Mouse (Mus musculus) midbrain, embryonic 12.5 days (tissue): ENCODE results near the gene Rnf212b. TPM values are rescaled to one million over a fixed set of nuclear protein-coding genes. Genes with fewer than 3 reads are reported as not detected.

Experiments
- ATAC-seq: fragments of 200-750 bp; cut with Nextera tagmentation; 2 replicates; pipeline ENCODE4 v1.8.0; 2017; ENCODE audit warnings: low read depth, moderate TSS enrichment, moderate library complexity; ENCODE audit not compliant: low FRiP score
- H3K27ac ChIP-seq: fragments of 300-500 bp; sonication (generic); replicated peaks from 2 replicates; pipeline ENCODE4 v1.5.1; 2016; ENCODE audit warnings: mild to moderate bottlenecking
- H3K27me3 ChIP-seq: fragments of 300-500 bp; sonication (generic); 2 replicates; pipeline ENCODE4 v1.6.1; 2016; ENCODE audit warnings: mild to moderate bottlenecking
- H3K36me3 ChIP-seq: fragments of 300-500 bp; sonication (generic); 2 replicates; pipeline ENCODE4 v1.6.1; 2016
- H3K4me1 ChIP-seq: fragments of 300-500 bp; sonication (generic); 2 replicates; pipeline ENCODE4 v1.6.1; 2016
- H3K4me2 ChIP-seq: fragments of 300-500 bp; sonication (generic); replicated peaks from 2 replicates; pipeline ENCODE4 v1.6.1; 2016; ENCODE audit warnings: mild to moderate bottlenecking, moderate library complexity
- H3K4me3 ChIP-seq: fragments of 300-500 bp; sonication (generic); 2 replicates; pipeline ENCODE4 v1.5.1; 2016; ENCODE audit warnings: mild to moderate bottlenecking
- H3K9ac ChIP-seq: fragments of 300-500 bp; sonication (generic); replicated peaks from 2 replicates; pipeline ENCODE4 v1.6.1; 2016; ENCODE audit warnings: mild to moderate bottlenecking, moderate library complexity
- H3K9me3 ChIP-seq: fragments of 300-500 bp; sonication (generic); 2 replicates; pipeline ENCODE4 v1.6.1; 2016; ENCODE audit warnings: mild to moderate bottlenecking
- WGBS: fragments of 180-500 bp; shearing (Covaris S2); methylation state at CpG from one replicate; pipeline ENCODE4 v1.1.7; 2016; 5-methylcytosine and 5-hydroxymethylcytosine counted together
- polyA plus RNA-seq: library from polyadenylated mRNA; unstranded; fragments of >200 nt; fragmentation: Nextera tagmentation; extraction: Ambion mirVana; gene quantifications from 2 replicates; pipeline ENCODE4 v1.2.1, GENCODE M21; 2016

Gene Rnf212b
- polyA plus RNA-seq, 1 experiment from 2014 or later: not detected

- peak overlapping the region; percentile 73 for H3K4me2 ChIP-seq
- no peaks in the 10 kb centered on the region for H3K36me3 ChIP-seq
- H3K4me1 ChIP-seq: peaks cover 14% of the 10 kb centered on the region
- H3K4me3 ChIP-seq: peak overlapping the region; percentile 93
- no peaks in the 10 kb centered on the region; the same call in 1 of the 2 replicates for H3K27me3 ChIP-seq
- WGBS: under 1% methylated on average over 56 of the region's 56 CpGs
- H3K9ac ChIP-seq: peak overlapping the region; percentile 96
- H3K27ac ChIP-seq: peak overlapping the region; percentile 80
- peak; percentile 100 for ATAC-seq
- no peaks in the 10 kb centered on the region for H3K9me3 ChIP-seq
Measured at GRCm38 (mm10) chr14:54863501-54864312, 49.8 kb downstream of the Rnf212b start.

DNA sequence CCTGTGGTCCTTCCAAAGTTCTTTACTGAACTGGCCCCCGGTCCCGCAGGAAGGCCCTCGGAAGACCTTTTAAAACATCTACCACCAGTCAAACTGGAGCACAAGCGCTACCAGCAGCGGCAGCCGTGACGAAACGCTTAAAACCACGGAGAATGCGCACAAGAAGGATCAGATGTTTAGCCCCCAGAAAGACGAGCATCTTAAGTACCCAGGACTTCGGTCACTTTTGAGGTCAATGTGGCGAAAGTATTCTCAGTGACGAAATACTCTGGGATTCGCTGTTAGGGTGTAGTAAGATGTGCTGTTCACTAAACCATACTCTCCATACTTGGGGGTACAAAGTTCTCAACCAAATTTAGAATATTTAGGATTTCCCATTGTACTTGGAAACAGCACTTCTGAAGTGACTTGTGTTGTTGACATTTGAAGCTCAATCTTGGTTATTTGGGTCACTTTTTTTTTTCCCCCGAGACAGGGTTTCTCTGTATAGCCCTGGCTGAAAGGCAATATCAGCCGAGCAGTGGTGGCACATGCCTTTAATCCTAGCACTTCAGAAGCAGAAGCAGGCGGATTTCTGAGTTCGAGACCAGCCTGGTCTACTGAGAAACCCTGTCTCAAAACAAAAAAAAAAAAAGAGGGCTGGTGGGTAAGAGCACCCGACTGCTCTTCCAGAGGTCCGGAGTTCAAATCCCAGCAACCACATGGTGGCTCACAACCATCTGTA lies 50.5 kb downstream of the Rnf212b start:
- peaks cover 14% of the 10 kb centered on the region for H3K4me1 ChIP-seq
- no peaks in the 10 kb centered on the region for H3K9me3 ChIP-seq
- H3K4me2 ChIP-seq: peak overlapping the region; percentile 73
- H3K9ac ChIP-seq: peak overlapping the region; percentile 58
- no peaks in the 10 kb centered on the region for H3K36me3 ChIP-seq
- no peaks in the 10 kb centered on the region; the same call in 1 of the 2 replicates for H3K27me3 ChIP-seq
- 18% methylated on average over 21 of the region's 21 CpGs for WGBS
- H3K27ac ChIP-seq: peak overlapping the region; percentile 80
- H3K4me3 ChIP-seq: peak overlapping the region; percentile 93
- ATAC-seq: peak; percentile 18

- Histone ChIP-seq H3K9me3 (no peaks in the 10 kb centered on the region), H3K27ac (no peak overlapping the region), H3K9ac (no peak overlapping the region), H3K4me3 (no peak overlapping the region), H3K36me3 (no peaks in the 10 kb centered on the region), H3K27me3 (no peaks in the 10 kb centered on the region; the same call in 1 of the 2 replicates), H3K4me1 (peaks cover 14% of the 10 kb centered on the region), H3K4me2 (no peak overlapping the region)
- no peak for ATAC-seq
- 91% methylated on average over 5 of the region's 5 CpGs for WGBS
Measured at GRCm38 (mm10) chr14:54865626-54866025, 51.7 kb downstream of the Rnf212b start.

DNA sequence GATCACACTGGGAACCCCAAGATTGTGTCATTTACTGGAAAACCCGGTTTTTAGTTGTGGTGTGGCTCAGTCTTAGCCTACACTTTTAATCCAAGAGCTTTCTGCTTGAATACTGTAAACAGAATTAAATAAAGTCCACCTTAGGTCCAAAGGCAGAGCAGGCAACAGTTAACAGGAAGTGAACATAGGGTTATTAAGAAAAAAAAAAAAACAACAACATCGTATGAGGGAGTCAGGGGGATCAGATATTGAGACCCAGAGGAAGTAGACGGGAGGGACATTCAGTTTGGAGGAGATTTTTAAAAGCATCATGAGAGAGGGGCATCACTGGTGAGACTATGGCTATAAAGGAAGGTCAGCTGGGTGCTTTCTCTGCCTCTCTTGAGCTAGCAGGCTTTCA lies 52.3 kb downstream of the Rnf212b start:
- Histone ChIP-seq H3K9ac (no peak overlapping the region), H3K27me3 (no peaks in the 10 kb centered on the region; the same call in 1 of the 2 replicates), H3K36me3 (no peaks in the 10 kb centered on the region), H3K4me2 (no peak overlapping the region), H3K27ac (no peak overlapping the region), H3K4me3 (no peak overlapping the region), H3K9me3 (no peaks in the 10 kb centered on the region), H3K4me1 (peaks cover 14% of the 10 kb centered on the region)
- WGBS: 78% methylated on average over 3 of the region's 3 CpGs
- ATAC-seq: no peak

DNA sequence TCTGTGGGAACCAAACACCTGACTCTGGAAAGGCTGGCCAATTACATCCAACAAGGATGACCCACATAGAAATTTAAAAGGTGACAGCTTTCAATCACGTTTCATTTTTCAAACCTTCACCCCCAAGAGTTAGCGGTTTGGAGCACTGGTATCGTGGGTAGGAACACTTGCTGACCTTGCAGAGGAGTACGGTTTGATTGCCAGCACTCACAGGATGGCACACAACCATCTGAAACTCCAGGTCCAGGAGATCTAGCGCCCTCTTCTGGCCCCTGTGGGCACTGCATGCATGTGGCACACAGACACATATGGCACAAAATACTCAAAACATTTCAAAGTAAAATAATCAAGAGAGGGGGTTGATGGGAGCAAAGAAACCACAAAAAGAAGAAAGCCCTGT lies 53.0 kb downstream of the Rnf212b start:
- H3K27ac ChIP-seq: no peak overlapping the region
- no peaks in the 10 kb centered on the region for H3K36me3 ChIP-seq
- H3K4me3 ChIP-seq: no peak overlapping the region
- peaks cover 13% of the 10 kb centered on the region for H3K4me1 ChIP-seq
- no peak overlapping the region for H3K4me2 ChIP-seq
- no peak for ATAC-seq
- WGBS: 61% methylated on average over 5 of the region's 5 CpGs
- H3K9me3 ChIP-seq: no peaks in the 10 kb centered on the region
- no peaks in the 10 kb centered on the region; the same call in 1 of the 2 replicates for H3K27me3 ChIP-seq
- H3K9ac ChIP-seq: no peak overlapping the region

- no peak for ATAC-seq
- no peak overlapping the region for H3K4me3 ChIP-seq
- no peak overlapping the region for H3K4me2 ChIP-seq
- peaks cover 7% of the 10 kb centered on the region for H3K4me1 ChIP-seq
- H3K27me3 ChIP-seq: no peaks in the 10 kb centered on the region; the same call in 1 of the 2 replicates
- H3K9me3 ChIP-seq: no peaks in the 10 kb centered on the region
- H3K9ac ChIP-seq: no peak overlapping the region
- no peak overlapping the region for H3K27ac ChIP-seq
- 92% methylated on average over 4 of the region's 4 CpGs for whole genome bisulfite sequencing
- H3K36me3 ChIP-seq: no peaks in the 10 kb centered on the region
Measured at GRCm38 (mm10) chr14:54868026-54868425, 54.1 kb downstream of the Rnf212b start.

- Histone ChIP-seq H3K9ac (no peak within 1 kb of the TSS), H3K4me1 (peaks cover 7% of the 10 kb centered on the region), H3K27ac (no peak within 1 kb of the TSS), H3K36me3 (no peaks in the 10 kb centered on the region), H3K9me3 (no peaks in the 10 kb centered on the region), H3K4me2 (no peak within 1 kb of the TSS), H3K4me3 (no peak within 1 kb of the TSS), H3K27me3 (no peaks in the 10 kb centered on the region)
- ATAC-seq: no peak
- WGBS: 87% methylated on average over 5 of the region's 5 CpGs
Measured at GRCm38 (mm10) chr14:54870861-54871260, 56.9 kb downstream of the Rnf212b start, which contains the start of gene Homez. Gene Homez (minus strand): TSS chr14:54870961.

DNA sequence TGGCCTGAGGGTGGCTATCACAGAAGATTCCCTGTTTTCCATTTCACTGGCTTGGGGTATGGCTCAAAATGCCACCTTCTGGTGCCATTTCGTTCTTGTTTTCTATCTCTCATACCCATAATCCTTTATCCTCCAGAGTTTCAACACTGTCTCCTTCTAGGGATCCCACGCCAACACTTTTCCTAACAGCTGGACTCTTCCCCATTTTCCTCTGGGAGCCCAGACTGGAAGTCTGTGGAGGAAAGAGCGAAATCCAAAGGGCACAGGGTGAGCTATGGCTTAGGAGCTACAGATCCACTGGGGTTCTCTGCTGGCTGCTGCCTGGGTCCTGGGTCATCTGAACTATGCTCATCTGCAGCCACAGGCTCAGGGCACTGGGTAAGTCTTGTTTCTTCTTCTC lies 60.2 kb downstream of the Rnf212b start:
- no peak overlapping the region for H3K27ac ChIP-seq
- no peak overlapping the region for H3K4me3 ChIP-seq
- WGBS: 90% methylated on average over 3 of the region's 3 CpGs
- H3K36me3 ChIP-seq: no peaks in the 10 kb centered on the region
- H3K9me3 ChIP-seq: no peaks in the 10 kb centered on the region
- ATAC-seq: no peak
- no peak overlapping the region for H3K9ac ChIP-seq
- H3K4me2 ChIP-seq: no peak overlapping the region
- peaks cover 8% of the 10 kb centered on the region for H3K27me3 ChIP-seq
- peaks cover 17% of the 10 kb centered on the region for H3K4me1 ChIP-seq

DNA sequence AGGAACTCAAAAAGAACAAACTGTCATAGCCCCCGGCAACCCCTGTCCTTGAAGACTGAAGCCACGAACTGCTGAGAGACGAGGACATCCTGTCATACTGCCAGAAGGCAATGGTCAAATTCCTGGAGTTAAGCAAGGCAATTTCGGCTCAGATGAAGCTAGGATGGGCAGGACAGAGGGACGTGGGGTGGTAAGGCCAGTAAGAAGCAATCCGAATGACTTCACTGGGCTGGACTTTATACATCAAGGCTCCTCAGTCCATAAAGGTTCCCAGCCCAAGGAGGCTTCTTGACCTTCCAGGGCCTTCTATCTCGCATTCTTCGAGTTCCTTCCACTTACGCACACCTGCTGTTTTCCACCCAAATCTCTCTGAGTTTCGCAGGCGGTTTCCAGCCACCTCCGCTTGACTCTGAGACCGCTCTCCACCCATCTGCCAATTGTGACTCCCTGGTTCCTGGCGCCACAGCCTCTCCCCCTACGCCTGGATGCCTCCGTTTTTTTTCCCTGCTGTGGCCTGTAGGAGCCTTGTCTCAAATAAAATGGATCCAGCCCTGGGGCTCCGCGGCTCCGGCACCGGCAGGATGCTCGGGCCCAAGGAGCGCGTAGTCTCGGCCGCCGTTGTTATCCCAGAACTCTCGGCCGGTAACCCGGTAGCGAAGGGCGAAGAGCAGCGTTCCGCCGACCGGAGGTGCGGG lies 62.0 kb downstream of the Rnf212b start:
- H3K4me3 ChIP-seq: peak overlapping the region; percentile 77
- peak overlapping the region; percentile 76 for H3K9ac ChIP-seq
- H3K4me1 ChIP-seq: peaks cover 17% of the 10 kb centered on the region
- peak; percentile 51 for ATAC-seq
- H3K36me3 ChIP-seq: no peaks in the 10 kb centered on the region
- peak overlapping the region; percentile 90 for H3K27ac ChIP-seq
- 4% methylated on average over 36 of the region's 36 CpGs for WGBS
- peak overlapping the region; percentile 99 for H3K4me2 ChIP-seq
- H3K27me3 ChIP-seq: peaks cover 8% of the 10 kb centered on the region
- no peaks in the 10 kb centered on the region for H3K9me3 ChIP-seq

DNA sequence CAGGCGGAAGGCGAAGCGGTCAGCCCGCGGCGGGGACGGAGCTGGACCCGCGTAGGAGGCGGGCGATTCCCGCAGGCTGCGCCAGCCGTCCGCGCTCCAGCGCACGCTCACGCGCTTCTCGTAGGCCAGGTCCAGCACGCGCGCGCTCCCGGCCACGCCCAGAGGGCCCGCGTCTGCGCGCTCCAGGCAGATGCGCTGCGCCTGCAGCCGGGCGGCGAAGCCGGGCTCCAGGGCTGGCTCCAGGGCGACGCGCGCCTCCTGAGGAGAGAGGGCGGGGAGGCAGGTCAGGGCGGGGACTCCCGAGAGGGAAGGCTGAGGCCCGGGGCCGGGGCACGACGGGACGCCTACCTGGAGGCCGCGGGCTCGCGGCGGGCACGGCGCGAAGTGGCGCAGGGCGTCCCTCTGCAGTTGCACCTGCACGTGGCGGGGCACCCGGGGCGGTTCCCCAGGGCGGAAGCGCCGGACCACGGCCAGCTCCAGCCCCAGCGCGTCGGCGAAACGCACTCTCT lies 62.7 kb downstream of the Rnf212b start:
- peak; percentile 90 for ATAC-seq
- H3K27ac ChIP-seq: peak overlapping the region; percentile 90
- peaks cover 17% of the 10 kb centered on the region for H3K4me1 ChIP-seq
- no peaks in the 10 kb centered on the region for H3K36me3 ChIP-seq
- H3K4me2 ChIP-seq: peak overlapping the region; percentile 99
- WGBS: under 1% methylated on average over 50 of the region's 72 CpGs
- H3K27me3 ChIP-seq: peaks cover 12% of the 10 kb centered on the region
- H3K4me3 ChIP-seq: peak overlapping the region; percentile 77
- peak overlapping the region; percentile 76 for H3K9ac ChIP-seq
- H3K9me3 ChIP-seq: no peaks in the 10 kb centered on the region

GRCm38 (mm10) chr14:54877048-54877715 lies 63.2 kb downstream of the Rnf212b start, which contains the start of gene Ppp1r3e:
Gene Ppp1r3e (minus strand): TSS chr14:54877550.
- no peaks in the 10 kb centered on the region for H3K36me3 ChIP-seq
- no peaks in the 10 kb centered on the region for H3K9me3 ChIP-seq
- peaks cover 17% of the 10 kb centered on the region for H3K4me1 ChIP-seq
- WGBS: under 1% methylated on average over 42 of the region's 61 CpGs
- ATAC-seq: peak; percentile 72
- H3K9ac ChIP-seq: peak within 1 kb of the TSS; percentile 76
- H3K27ac ChIP-seq: peak within 1 kb of the TSS; percentile 90
- peak within 1 kb of the TSS; percentile 77 for H3K4me3 ChIP-seq
- peaks cover 12% of the 10 kb centered on the region for H3K27me3 ChIP-seq
- peak within 1 kb of the TSS; percentile 99 for H3K4me2 ChIP-seq
